Mouse (Mus musculus) heart, postnatal 0 days (tissue): Measurements from ENCODE around the gene Elp4. TPM values are rescaled to one million over a fixed set of nuclear protein-coding genes. Genes with fewer than 3 reads are reported as not detected.

Experiments
- ATAC-seq: fragments of 200-750 bp; cut with Nextera tagmentation; 2 replicates; pipeline ENCODE4 v1.8.0; 2017; ENCODE audit warnings: low read depth, moderate number of reproducible peaks, moderate library complexity; ENCODE audit not compliant: insufficient read depth
- DNase-seq: peaks from one replicate; pipeline ENCODE4 v3.0.0-alpha.2; 2016; ENCODE audit warnings: low spot score
- H3K27ac ChIP-seq: fragments of 300-500 bp; sonication (generic); 2 replicates; pipeline ENCODE4 v1.5.1; 2014; ENCODE audit warnings: low read depth, mild to moderate bottlenecking
- H3K27me3 ChIP-seq: fragments of 300-500 bp; sonication (generic); 2 replicates; pipeline ENCODE4 v1.6.1; 2014; ENCODE audit warnings: low read length, mixed read lengths; ENCODE audit not compliant: control insufficient read depth, insufficient read depth
- H3K36me3 ChIP-seq: fragments of 300-500 bp; sonication (generic); replicated peaks from 2 replicates; pipeline ENCODE4 v1.6.1; 2014; ENCODE audit warnings: low read length, mixed read lengths; ENCODE audit not compliant: control insufficient read depth, insufficient read depth
- H3K4me1 ChIP-seq: fragments of 300-500 bp; sonication (generic); 2 replicates; pipeline ENCODE4 v1.6.1; 2014; ENCODE audit warnings: antibody characterized with exemption; ENCODE audit not compliant: control insufficient read depth, insufficient read depth
- H3K4me2 ChIP-seq: fragments of 300-500 bp; sonication (generic); 2 replicates; pipeline ENCODE4 v1.6.1; 2014; ENCODE audit warnings: low read depth, mild to moderate bottlenecking, low read length, moderate library complexity
- H3K4me3 ChIP-seq: fragments of 300-500 bp; sonication (generic); 2 replicates; pipeline ENCODE4 v1.5.1; 2014; ENCODE audit warnings: low read depth, low read length
- H3K9ac ChIP-seq: fragments of 300-500 bp; sonication (generic); replicated peaks from 2 replicates; pipeline ENCODE4 v1.6.1; 2014; ENCODE audit warnings: low read depth, low read length, mixed read lengths
- H3K9me3 ChIP-seq: fragments of 300-500 bp; sonication (generic); replicated peaks from 2 replicates; pipeline ENCODE4 v1.6.1; 2016; ENCODE audit warnings: low read length; ENCODE audit not compliant: control insufficient read depth
- CTCF ChIP-seq: IDR thresholded peaks from 2 replicates; pipeline ENCODE4 v1.5.1; 2016; ENCODE audit warnings: antibody characterized with exemption, control low read depth, low read depth
- EP300 ChIP-seq: IDR thresholded peaks from 2 replicates; pipeline ENCODE4 v1.6.1; 2016; ENCODE audit warnings: antibody characterized with exemption, low read depth
- WGBS: fragments of 180-500 bp; shearing (Covaris S2); extraction: QIAGEN DNeasy Blood & Tissue Kit; methylation state at CpG from one replicate; pipeline ENCODE4 v1.1.7; 2014; 5-methylcytosine and 5-hydroxymethylcytosine counted together
- polyA plus RNA-seq: library from polyadenylated mRNA; unstranded; fragments of >200 nt; fragmentation: Nextera tagmentation; extraction: Ambion mirVana; gene quantifications from 2 replicates; pipeline ENCODE4 v1.2.1, GENCODE M21; 2015
- total RNA-seq: library from RNA; depleted of rRNA; stranded (reverse); fragments of >200 nt; gene quantifications from 2 replicates; pipeline ENCODE4 v1.2.3, GENCODE M21; 2014; ENCODE audit warnings: low replicate concordance

The Elp4 gene
- total and polyA plus RNA-seq, 2 experiments from 2014 or later, result 3.0 to 13.1 TPM

GRCm38 (mm10) chr2:105669881-105670730, 234.3 kb downstream of the Elp4 start:
- no peak for DNase-seq
- no peak overlapping the region for H3K4me2 ChIP-seq

GRCm38 (mm10) chr2:105669371-105669861, 234.9 kb downstream of the Elp4 start:
- Histone ChIP-seq H3K9ac (no peak overlapping the region), H3K27me3 (peaks cover 99% of the 10 kb centered on the region), H3K4me3 (no peak overlapping the region), H3K9me3 (no peaks in the 10 kb centered on the region), H3K36me3 (no peaks in the 10 kb centered on the region), H3K27ac (no peak overlapping the region), H3K4me2 (no peak overlapping the region), H3K4me1 (0 out of 2 replicates have a peak, but pooled peaks cover 5% of the 10 kb centered on the region)
- TF ChIP-seq CTCF (no peak), EP300 (no peak)
- 1% methylated on average over 35 of the region's 35 CpGs for WGBS
- DNase-seq, result no peak
- ATAC-seq, result no peak

More at GRCm38 (mm10) chr2:105669881-105670730, 234.3 kb downstream of the Elp4 start:
- Histone ChIP-seq H3K9ac (no peak overlapping the region), H3K4me3 (no peak overlapping the region), H3K9me3 (no peaks in the 10 kb centered on the region), H3K27me3 (peaks cover 99% of the 10 kb centered on the region), H3K4me1 (peaks cover 11% of the 10 kb centered on the region; the same call in 1 of the 2 replicates), H3K27ac (no peak overlapping the region), H3K36me3 (no peaks in the 10 kb centered on the region)
- no peak for ATAC-seq
- no peak for TF ChIP-seq CTCF
- no peak for TF ChIP-seq EP300
- 2% methylated on average over 29 of the region's 29 CpGs for WGBS

- 2% methylated on average over 44 of the region's 44 CpGs for WGBS
- H3K9ac ChIP-seq, result no peak within 1 kb of the TSS
- no peak within 1 kb of the TSS for H3K4me2 ChIP-seq
- H3K27ac ChIP-seq, result no peak within 1 kb of the TSS
- H3K27me3 ChIP-seq, result peaks cover 99% of the 10 kb centered on the region
- TF ChIP-seq CTCF (no peak), EP300 (no peak)
- H3K9me3 ChIP-seq, result no peaks in the 10 kb centered on the region
- ATAC-seq, result no peak
- H3K4me1 ChIP-seq, result 0 out of 2 replicates have a peak, but pooled peaks cover 2% of the 10 kb centered on the region
- no peaks in the 10 kb centered on the region for H3K36me3 ChIP-seq
- peak within 1 kb of the TSS; percentile 8; the same call in 1 of the 2 replicates for H3K4me3 ChIP-seq
- no peak for DNase-seq
Measured at GRCm38 (mm10) chr2:105668271-105669270, 235.8 kb downstream of the Elp4 start, which contains the start of gene Pax6. Pax6 (plus strand) TSS chr2:105668900.

GRCm38 (mm10) chr2:105667626-105667950, 236.8 kb downstream of the Elp4 start:
- no peaks in the 10 kb centered on the region for H3K4me1 ChIP-seq
- WGBS, result 4% methylated on average over 11 of the region's 11 CpGs
- H3K9me3 ChIP-seq, result no peaks in the 10 kb centered on the region
- ATAC-seq (no peak), DNase-seq (no peak)
- H3K4me2 ChIP-seq, result no peak overlapping the region
- TF ChIP-seq EP300 (no peak), CTCF (no peak)
- peaks cover 99% of the 10 kb centered on the region for H3K27me3 ChIP-seq
- H3K4me3 ChIP-seq, result no peak overlapping the region
- no peak overlapping the region for H3K27ac ChIP-seq
- H3K36me3 ChIP-seq, result no peaks in the 10 kb centered on the region
- no peak overlapping the region for H3K9ac ChIP-seq

- DNase-seq, result no peak
- H3K36me3 ChIP-seq, result no peaks in the 10 kb centered on the region
- TF ChIP-seq EP300, result no peak
- TF ChIP-seq CTCF, result no peak
- 3% methylated on average over 41 of the region's 41 CpGs for WGBS
- no peak overlapping the region for H3K4me3 ChIP-seq
- H3K27ac ChIP-seq, result no peak overlapping the region
- no peaks in the 10 kb centered on the region for H3K9me3 ChIP-seq
- H3K4me1 ChIP-seq, result no peaks in the 10 kb centered on the region
- H3K4me2 ChIP-seq, result no peak overlapping the region
- no peak for ATAC-seq
- no peak overlapping the region for H3K9ac ChIP-seq
- peaks cover 99% of the 10 kb centered on the region for H3K27me3 ChIP-seq
Measured at GRCm38 (mm10) chr2:105666763-105667625, 237.4 kb downstream of the Elp4 start.
